Mouse (Mus musculus): Measurements from ENCODE around the gene Hmgb1.

The Hmgb1 gene

GRCm38 (mm10) chr5:148998512-148998911, 185.8 kb downstream of the Hmgb1 start:
- DNase-seq (ENCODE audit: low read depth, low spot score): no peak

- no peak for DNase-seq (ENCODE audit: low read depth, low spot score)
Observed at GRCm38 (mm10) chr5:148996709-148997037, 187.6 kb downstream of the Hmgb1 start.
